Mouse (Mus musculus) cortical plate, adult 2 months (tissue): ENCODE measurements around the gene Chad. TPM values are rescaled to one million over a fixed set of nuclear protein-coding genes. Genes with fewer than 3 reads are reported as not detected.

ENCODE experiments used
- H3K27ac ChIP-seq: fragments of 200-500 bp; 2 replicates; pipeline ENCODE4 v1.5.1; 2012; ENCODE audit warnings: low read length, control low read depth, inconsistent platforms; ENCODE audit not compliant: insufficient read depth
- H3K4me1 ChIP-seq: fragments of 200-500 bp; 2 replicates; pipeline ENCODE4 v1.6.1; 2011; ENCODE audit warnings: low read length; ENCODE audit not compliant: control insufficient read depth, insufficient read depth
- H3K4me3 ChIP-seq: fragments of 200-500 bp; 2 replicates; pipeline ENCODE4 v1.5.1; 2011; ENCODE audit warnings: mild to moderate bottlenecking, low read length, control low read depth; ENCODE audit not compliant: insufficient read depth
- CTCF ChIP-seq: fragments of 200-500 bp; IDR thresholded peaks from 2 replicates; pipeline ENCODE4 v1.5.1; 2011; ENCODE audit warnings: mild to moderate bottlenecking, control low read depth, low read length; ENCODE audit not compliant: insufficient read depth; ENCODE audit errors: extremely low read depth
- POLR2A ChIP-seq: fragments of 200-500 bp; IDR thresholded peaks from 2 replicates; pipeline ENCODE4 v1.6.1; 2011; ENCODE audit warnings: mild to moderate bottlenecking, low read length, control low read depth; ENCODE audit not compliant: insufficient read depth; ENCODE audit errors: extremely low read depth
- polyA plus RNA-seq: library from polyadenylated mRNA; depleted of rRNA; stranded (reverse); fragments of >200 nt; gene quantifications from 2 replicates; pipeline ENCODE4 v1.2.3, GENCODE M21; 2012

Chad gene
- polyA plus RNA-seq, 1 experiment, result 0.08 TPM

- no peaks in the 10 kb centered on the region for H3K4me1 ChIP-seq
- no peak overlapping the region for H3K27ac ChIP-seq
- H3K4me3 ChIP-seq, result no peak overlapping the region
- TF ChIP-seq CTCF, result no peak
Measured at GRCm38 (mm10) chr11:94563383-94563782, 1.5 kb upstream of the Chad start.

GRCm38 (mm10) chr11:94563821-94564220, 1.0 kb upstream of the Chad start:
- TF ChIP-seq CTCF (no peak), POLR2A (no peak)
- Histone ChIP-seq H3K27ac (no peak overlapping the region), H3K4me1 (no peaks in the 10 kb centered on the region), H3K4me3 (no peak overlapping the region)

GRCm38 (mm10) chr11:94565151-94565479, 268 bp downstream of the Chad start:
- Histone ChIP-seq H3K4me3 (no peak overlapping the region), H3K27ac (no peak overlapping the region), H3K4me1 (no peaks in the 10 kb centered on the region)
- TF ChIP-seq POLR2A, result no peak
- no peak for TF ChIP-seq CTCF

GRCm38 (mm10) chr11:94566534-94566933, 1.7 kb downstream of the Chad start:
- no peak overlapping the region for H3K27ac ChIP-seq
- no peak overlapping the region for H3K4me3 ChIP-seq
- H3K4me1 ChIP-seq, result no peaks in the 10 kb centered on the region
- TF ChIP-seq POLR2A (no peak), CTCF (no peak)

- no peaks in the 10 kb centered on the region for H3K4me1 ChIP-seq
- TF ChIP-seq CTCF (no peak), POLR2A (no peak)
- H3K4me3 ChIP-seq, result no peak overlapping the region
- H3K27ac ChIP-seq, result no peak overlapping the region
Measured at GRCm38 (mm10) chr11:94567326-94567725, 2.5 kb downstream of the Chad start.

GRCm38 (mm10) chr11:94570612-94571011, 5.8 kb downstream of the Chad start:
- Histone ChIP-seq H3K27ac (no peak overlapping the region), H3K4me3 (no peak overlapping the region), H3K4me1 (no peaks in the 10 kb centered on the region)
- TF ChIP-seq POLR2A, result no peak
- no peak for TF ChIP-seq CTCF

- no peaks in the 10 kb centered on the region for H3K4me1 ChIP-seq
- no peak overlapping the region for H3K27ac ChIP-seq
- H3K4me3 ChIP-seq, result no peak overlapping the region
- TF ChIP-seq POLR2A (no peak), CTCF (no peak)
Measured at GRCm38 (mm10) chr11:94571850-94572249, 7.0 kb downstream of the Chad start.

GRCm38 (mm10) chr11:94574560-94574959, 9.7 kb downstream of the Chad start:
- Histone ChIP-seq H3K27ac (no peak overlapping the region), H3K4me1 (no peaks in the 10 kb centered on the region)
- no peak for TF ChIP-seq CTCF
- TF ChIP-seq POLR2A, result no peak

GRCm38 (mm10) chr11:94575036-94575435, 10.2 kb downstream of the Chad start:
- Histone ChIP-seq H3K27ac (no peak overlapping the region), H3K4me3 (no peak overlapping the region), H3K4me1 (no peaks in the 10 kb centered on the region)
- TF ChIP-seq CTCF (no peak), POLR2A (no peak)

More at GRCm38 (mm10) chr11:94574560-94574959, 9.7 kb downstream of the Chad start:
- H3K4me3 ChIP-seq, result no peak overlapping the region

GRCm38 (mm10) chr11:94576361-94576760, 11.5 kb downstream of the Chad start:
- Histone ChIP-seq H3K4me1 (no peaks in the 10 kb centered on the region), H3K27ac (no peak overlapping the region), H3K4me3 (no peak overlapping the region)
- TF ChIP-seq CTCF (no peak), POLR2A (no peak)

- Histone ChIP-seq H3K4me1 (no peaks in the 10 kb centered on the region), H3K27ac (no peak overlapping the region), H3K4me3 (no peak overlapping the region)
- TF ChIP-seq POLR2A (no peak), CTCF (no peak)
Measured at GRCm38 (mm10) chr11:94580111-94580740, 15.4 kb downstream of the Chad start.
